Mouse (Mus musculus) ES-E14 (cell line): ENCODE results near the gene Nrros. TPM values are rescaled to one million over a fixed set of nuclear protein-coding genes. Genes with fewer than 3 reads are reported as not detected.

ENCODE experiments used
- DNase-seq: peaks from one replicate; pipeline ENCODE4 v3.0.0-alpha.2; 2013; ENCODE audit warnings: low read depth, low spot score
- H3K27ac ChIP-seq: 2 replicates; pipeline ENCODE4 v1.5.1; 2012; ENCODE audit warnings: low read depth, mild to moderate bottlenecking, low read length, moderate library complexity, mixed read lengths; ENCODE audit not compliant: poor library complexity, insufficient read depth, severe bottlenecking
- H3K36me3 ChIP-seq: 2 replicates; pipeline ENCODE4 v1.6.1; 2012; ENCODE audit warnings: mild to moderate bottlenecking, low read length, moderate library complexity, mixed read lengths; ENCODE audit not compliant: control insufficient read depth, poor library complexity, insufficient read depth, severe bottlenecking
- H3K4me1 ChIP-seq, 2 experiments: fragments of 150-350 bp in 1 of 2; sonication (generic) in 1 of 2; 2 replicates each; pipeline ENCODE4 v1.6.1; 2012; ENCODE audit warnings: low read length in 2 of 2, mild to moderate bottlenecking in 1 of 2, mixed read lengths in 1 of 2; ENCODE audit not compliant: control insufficient read depth in 2 of 2, insufficient read depth in 2 of 2, poor library complexity in 1 of 2
- H3K4me3 ChIP-seq, 2 experiments: fragments of 150-350 bp in 1 of 2; sonication (generic) in 1 of 2; 2 replicates each; pipeline ENCODE4 v1.5.1; 2012; ENCODE audit warnings: low read length in 2 of 2, low read depth in 1 of 2, mild to moderate bottlenecking in 1 of 2, mixed read lengths in 1 of 2; ENCODE audit not compliant: insufficient read depth in 1 of 2, poor library complexity in 1 of 2, severe bottlenecking in 1 of 2
- H3K9ac ChIP-seq: 2 replicates; pipeline ENCODE4 v1.6.1; 2012; ENCODE audit warnings: low read depth, mild to moderate bottlenecking, low read length, mixed read lengths; ENCODE audit not compliant: poor library complexity, insufficient read depth, severe bottlenecking
- H3K9me3 ChIP-seq: fragments of 150-350 bp; sonication (generic); 2 replicates; pipeline ENCODE4 v1.6.1; 2012; ENCODE audit warnings: low read depth, mild to moderate bottlenecking, low read length; ENCODE audit not compliant: control insufficient read depth, insufficient read depth
- CHD2 ChIP-seq: IDR thresholded peaks from 2 replicates; pipeline ENCODE4 v1.6.1; 2014; ENCODE audit warnings: mild to moderate bottlenecking, low read depth, low read length, inconsistent platforms
- HCFC1 ChIP-seq: IDR thresholded peaks from 2 replicates; pipeline ENCODE4 v1.6.1; 2012; ENCODE audit warnings: low read length, inconsistent platforms, borderline replicate concordance; ENCODE audit not compliant: insufficient read depth
- MAFK ChIP-seq: IDR thresholded peaks from 2 replicates; pipeline ENCODE4 v1.6.1; 2014; ENCODE audit warnings: mild to moderate bottlenecking, low read depth, low read length, inconsistent platforms; ENCODE audit not compliant: insufficient read depth
- ZC3H11A ChIP-seq: IDR thresholded peaks from 2 replicates; pipeline ENCODE4 v1.6.1; 2012; ENCODE audit warnings: low read depth, mild to moderate bottlenecking, inconsistent platforms, low read length, borderline replicate concordance
- ZNF384 ChIP-seq: IDR thresholded peaks from 2 replicates; pipeline ENCODE4 v1.6.1; 2012; ENCODE audit warnings: low read depth, low read length, inconsistent platforms
- in situ Hi-C, 2 experiments: fragments of 600-800 bp; cut with MboI; formaldehyde crosslinking; loops; one replicate each; pipeline ENCODE4 v1.15.1; 2025; ENCODE audit warnings: low sequenced_read_pairs in 2 of 2, inconsistent platforms in 1 of 2; ENCODE audit not compliant: unreplicated experiment in 2 of 2
- total RNA-seq: library from RNA; depleted of rRNA; stranded (reverse); fragments of 300-350 nt; gene quantifications from 2 replicates; pipeline ENCODE4 v1.2.3, GENCODE M21; 2012

The Nrros gene
- total RNA-seq, 1 experiment = 6.4 TPM

DNA sequence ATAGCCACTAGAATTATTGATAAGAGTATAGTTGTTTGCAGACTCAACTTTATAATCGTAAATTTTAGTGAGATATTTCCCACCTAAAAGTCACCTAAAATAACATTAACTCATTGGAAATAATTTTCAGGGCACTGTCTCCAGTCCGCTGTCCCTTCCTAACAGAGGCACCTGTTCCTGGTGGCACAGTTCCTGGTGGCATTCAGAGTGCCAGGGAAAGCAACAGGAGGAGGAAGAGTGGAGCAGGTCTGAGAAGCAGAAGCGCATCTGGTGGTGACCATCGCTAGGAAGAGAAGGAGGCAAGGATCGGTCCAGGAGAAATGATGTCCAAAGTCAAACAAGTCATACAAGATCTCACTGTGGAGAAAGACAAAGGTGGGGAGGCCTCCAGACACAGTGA is 20.7 kb upstream of the Nrros start:
- Histone ChIP-seq H3K9ac (no peak overlapping the region), H3K27ac (no peak overlapping the region), H3K9me3 (no peaks in the 10 kb centered on the region), H3K4me1 (no peaks in the 10 kb centered on the region), H3K36me3 (no peaks in the 10 kb centered on the region), H3K4me3 (no peak overlapping the region)
- in situ Hi-C loops = no loop called here
- DNase-seq = no peak
- TF ChIP-seq HCFC1 (no peak), ZC3H11A (no peak), CHD2 (no peak), ZNF384 (no peak), MAFK (no peak)

DNA sequence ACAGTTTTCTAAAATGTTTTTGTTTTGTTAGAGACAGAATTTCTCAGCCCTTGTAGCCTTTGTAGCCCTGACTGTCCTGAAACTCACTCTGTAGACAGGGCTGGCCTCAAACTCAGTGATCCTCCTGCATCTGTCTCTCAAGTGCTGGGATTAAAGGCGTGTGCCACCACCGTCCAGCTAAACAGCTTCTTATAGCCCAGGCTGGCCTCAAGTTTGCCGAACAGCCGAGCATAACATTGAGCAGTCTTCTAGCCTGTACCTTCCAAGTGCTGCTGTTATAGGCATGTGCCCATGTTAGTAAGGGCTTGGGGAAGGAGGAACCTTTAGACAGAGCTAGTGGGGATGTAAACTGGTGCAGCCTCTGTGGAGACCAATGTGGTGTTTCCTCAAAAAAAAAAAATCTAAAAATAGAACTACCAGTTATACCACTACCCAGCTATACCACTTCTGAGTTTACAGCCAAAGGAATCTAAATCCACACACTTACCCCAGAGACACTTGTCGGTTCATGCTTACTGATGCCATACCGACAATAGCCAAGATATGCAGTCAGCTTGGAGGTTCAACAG is 14.0 kb upstream of the Nrros start, which contains the start of gene Bex6:
Bex6 (plus strand) TSS at position 491 of the 569 bp plus-strand sequence.
- in situ Hi-C loops = no loop called here
- H3K4me3 ChIP-seq = no peak within 1 kb of the TSS
- DNase-seq = no peak
- no peaks in the 10 kb centered on the region for H3K9me3 ChIP-seq
- no peaks in the 10 kb centered on the region for H3K36me3 ChIP-seq
- no peak within 1 kb of the TSS for H3K9ac ChIP-seq
- no peak within 1 kb of the TSS for H3K27ac ChIP-seq
- TF ChIP-seq CHD2 (no peak), ZC3H11A (no peak), MAFK (no peak), HCFC1 (no peak), ZNF384 (no peak)
- peaks cover 2 to 5% of the 10 kb centered on the region in 2 experiments; a peak in 1 of 4 replicates for H3K4me1 ChIP-seq

DNA sequence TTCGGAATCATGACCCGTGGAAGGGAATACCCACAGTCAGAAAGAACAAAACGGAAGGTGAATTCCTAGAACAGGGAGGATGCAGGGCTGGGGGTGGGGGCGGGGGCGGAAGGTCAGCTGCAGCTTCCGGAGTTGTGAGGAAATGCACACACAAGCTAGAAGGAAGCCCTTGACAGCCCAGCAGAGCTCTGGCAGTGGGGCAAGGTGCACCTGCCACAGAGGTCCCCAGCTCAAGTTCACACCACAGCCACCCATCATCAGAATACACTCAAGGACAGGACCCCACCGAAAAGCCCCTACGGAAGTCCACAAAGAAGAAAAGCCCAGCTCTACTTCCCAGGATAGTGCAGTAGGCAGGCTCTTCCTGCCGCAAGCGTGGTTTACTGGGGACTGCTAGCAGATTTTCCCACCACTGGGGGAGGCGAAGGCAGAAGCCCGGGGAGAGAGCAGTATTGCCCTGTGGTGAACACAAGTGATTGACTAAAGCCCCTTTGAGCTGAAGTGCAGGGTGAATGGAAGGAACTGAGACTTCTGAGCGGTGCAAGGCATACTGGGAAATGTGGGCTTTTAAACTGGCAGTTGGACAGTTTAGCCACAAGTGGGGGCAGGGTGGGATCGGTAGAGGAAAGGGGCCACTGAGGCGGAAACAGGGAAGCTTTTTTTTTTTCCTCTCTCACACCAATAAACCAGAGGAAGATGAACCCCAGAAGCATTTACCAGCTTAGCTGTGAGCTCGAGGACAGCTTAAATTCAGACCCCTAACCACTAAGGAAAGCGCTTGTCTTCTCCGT is 11.7 kb upstream of the Nrros start:
- H3K36me3 ChIP-seq = no peaks in the 10 kb centered on the region
- H3K4me3 ChIP-seq = peak overlapping the region; percentile 13 to 62; a peak in 3 of 4 replicates
- H3K9me3 ChIP-seq = no peaks in the 10 kb centered on the region
- TF ChIP-seq CHD2 (no peak), ZNF384 (0 out of 2 replicates have a peak, but pooled peaks have one; percentile 21)
- H3K4me1 ChIP-seq = peaks cover 2 to 11% of the 10 kb centered on the region in 2 experiments; a peak in 1 of 4 replicates
- peak overlapping the region; percentile 67 for H3K9ac ChIP-seq
- in situ Hi-C loops = no loop called here
- no peak for DNase-seq
- peak overlapping the region; percentile 29; the same call in 1 of the 2 replicates for H3K27ac ChIP-seq

DNA sequence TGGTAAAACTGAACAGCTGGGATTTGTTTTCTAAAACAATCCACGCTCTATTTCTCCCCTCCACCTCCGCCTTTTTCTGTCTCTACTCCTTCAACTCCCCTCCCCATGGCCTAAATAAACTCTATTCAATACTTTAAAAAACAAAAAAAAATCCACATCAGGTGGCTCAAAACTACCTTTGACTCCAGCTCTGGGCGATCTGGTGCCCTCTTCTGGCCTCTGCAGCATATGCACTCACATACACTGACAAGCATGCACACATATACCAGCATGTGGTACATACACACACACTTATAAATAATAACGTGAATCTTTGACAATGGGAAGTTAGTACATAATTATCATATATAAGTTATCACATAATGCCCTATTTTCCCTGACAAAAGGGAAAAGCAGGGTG is 9.6 kb upstream of the Nrros start:
- no peaks in the 10 kb centered on the region for H3K36me3 ChIP-seq
- no peaks in the 10 kb centered on the region for H3K9me3 ChIP-seq
- DNase-seq = no peak
- no peak for TF ChIP-seq MAFK
- no peak for TF ChIP-seq ZNF384
- TF ChIP-seq CHD2 = no peak
- TF ChIP-seq ZC3H11A = no peak
- no peak for TF ChIP-seq HCFC1
- in situ Hi-C loops = no loop called here
- H3K27ac ChIP-seq = no peak overlapping the region
- no peak overlapping the region for H3K4me3 ChIP-seq
- no peak overlapping the region for H3K9ac ChIP-seq
- peaks cover 2 to 11% of the 10 kb centered on the region in 2 experiments; a peak in 1 of 4 replicates for H3K4me1 ChIP-seq
